Mouse (Mus musculus): Measurements from ENCODE around the gene Rps6kl1. TPM values are rescaled to one million over a fixed set of nuclear protein-coding genes. Genes with fewer than 3 reads are reported as not detected.
"Not testable (repeated sequence)": the region's sequence is repeated elsewhere in the genome, so short reads cannot be mapped to it uniquely, and the experiment has no call there.

Rps6kl1 gene
- polyA plus RNA-seq, 1 experiment from 2014 or later: 39.0 TPM

- WGBS: 81% methylated on average over 9 of the region's 9 CpGs
- no peak for ATAC-seq
- peaks cover 15% of the 10 kb centered on the region for H3K4me1 ChIP-seq (ENCODE audit: control insufficient read depth, insufficient read depth, low read depth, low read length)
- H3K9ac ChIP-seq (ENCODE audit: low read depth, low read length): no peak overlapping the region; the same call in 1 of the 2 replicates
- no peak overlapping the region for H3K4me2 ChIP-seq (ENCODE audit: low read length)
- no peaks in the 10 kb centered on the region for H3K27me3 ChIP-seq (replicated peaks; ENCODE audit: control insufficient read depth, insufficient read depth, low read length)
- H3K9me3 ChIP-seq (ENCODE audit: control insufficient read depth, low read length): no peaks in the 10 kb centered on the region
- H3K4me3 ChIP-seq (ENCODE audit: low read length): no peak overlapping the region
- H3K36me3 ChIP-seq (ENCODE audit: control insufficient read depth, insufficient read depth, low read length): peaks cover 5% of the 10 kb centered on the region; the same call in 1 of the 2 replicates
- no peak overlapping the region for H3K27ac ChIP-seq (ENCODE audit: low read depth, low read length)
Measured at GRCm38 (mm10) chr12:85146881-85147280, 4.2 kb downstream of the Rps6kl1 start.

GRCm38 (mm10) chr12:85146355-85146754 lies 4.7 kb downstream of the Rps6kl1 start:
- Histone ChIP-seq H3K36me3 (ENCODE audit: control insufficient read depth, insufficient read depth, low read length) (peaks cover 5% of the 10 kb centered on the region; the same call in 1 of the 2 replicates), H3K4me2 (ENCODE audit: low read length) (no peak overlapping the region), H3K27me3 (replicated peaks; ENCODE audit: control insufficient read depth, insufficient read depth, low read length) (no peaks in the 10 kb centered on the region), H3K27ac (ENCODE audit: low read depth, low read length) (no peak overlapping the region), H3K4me1 (ENCODE audit: control insufficient read depth, insufficient read depth, low read depth, low read length) (peaks cover 13% of the 10 kb centered on the region), H3K9ac (ENCODE audit: low read depth, low read length) (no peak overlapping the region), H3K4me3 (ENCODE audit: low read length) (no peak overlapping the region), H3K9me3 (ENCODE audit: control insufficient read depth, low read length) (no peaks in the 10 kb centered on the region)
- WGBS: 32% methylated on average over 10 of the region's 11 CpGs
- ATAC-seq: no peak

- ATAC-seq: peak; percentile 46; the same call in 1 of the 2 replicates
- H3K9ac ChIP-seq (ENCODE audit: low read depth, low read length): no peak overlapping the region
- no peaks in the 10 kb centered on the region for H3K9me3 ChIP-seq (ENCODE audit: control insufficient read depth, low read length)
- peaks cover 11% of the 10 kb centered on the region for H3K4me1 ChIP-seq (ENCODE audit: control insufficient read depth, insufficient read depth, low read depth, low read length)
- no peak overlapping the region for H3K4me3 ChIP-seq (ENCODE audit: low read length)
- WGBS: 46% methylated on average over 9 of the region's 9 CpGs
- H3K4me2 ChIP-seq (ENCODE audit: low read length): no peak overlapping the region
- H3K27ac ChIP-seq (ENCODE audit: low read depth, low read length): no peak overlapping the region
- no peaks in the 10 kb centered on the region for H3K27me3 ChIP-seq (replicated peaks; ENCODE audit: control insufficient read depth, insufficient read depth, low read length)
- H3K36me3 ChIP-seq (ENCODE audit: control insufficient read depth, insufficient read depth, low read length): peaks cover 7% of the 10 kb centered on the region; the same call in 1 of the 2 replicates
Measured at GRCm38 (mm10) chr12:85145630-85146029, 5.4 kb downstream of the Rps6kl1 start.

- WGBS: 88% methylated on average over 4 of the region's 4 CpGs
- Histone ChIP-seq H3K4me3 (ENCODE audit: low read length) (no peak overlapping the region), H3K4me1 (ENCODE audit: control insufficient read depth, insufficient read depth, low read depth, low read length) (peaks cover 4% of the 10 kb centered on the region), H3K9ac (ENCODE audit: low read depth, low read length) (no peak overlapping the region), H3K27ac (ENCODE audit: low read depth, low read length) (no peak overlapping the region), H3K27me3 (replicated peaks; ENCODE audit: control insufficient read depth, insufficient read depth, low read length) (no peaks in the 10 kb centered on the region), H3K9me3 (ENCODE audit: control insufficient read depth, low read length) (no peaks in the 10 kb centered on the region), H3K4me2 (ENCODE audit: low read length) (no peak overlapping the region), H3K36me3 (ENCODE audit: control insufficient read depth, insufficient read depth, low read length) (peaks cover 10% of the 10 kb centered on the region)
- ATAC-seq: no peak
Measured at GRCm38 (mm10) chr12:85144821-85145220, 6.2 kb downstream of the Rps6kl1 start.

- not testable (repeated sequence) for H3K36me3 ChIP-seq (ENCODE audit: control insufficient read depth, insufficient read depth, low read length); H3K9me3 ChIP-seq (ENCODE audit: control insufficient read depth, low read length); H3K4me1 ChIP-seq (ENCODE audit: control insufficient read depth, insufficient read depth, low read depth, low read length); ATAC-seq; H3K4me3 ChIP-seq (ENCODE audit: low read length); H3K9ac ChIP-seq (ENCODE audit: low read depth, low read length); H3K4me2 ChIP-seq (ENCODE audit: low read length); H3K27me3 ChIP-seq (replicated peaks; ENCODE audit: control insufficient read depth, insufficient read depth, low read length); H3K27ac ChIP-seq (ENCODE audit: low read depth, low read length)
- 71% methylated on average over 2 of the region's 2 CpGs for WGBS
Measured at GRCm38 (mm10) chr12:85144276-85144675, 6.8 kb downstream of the Rps6kl1 start.

GRCm38 (mm10) chr12:85142803-85143202 lies 8.3 kb downstream of the Rps6kl1 start:
- Histone ChIP-seq H3K27me3 (replicated peaks; ENCODE audit: control insufficient read depth, insufficient read depth, low read length) (no peaks in the 10 kb centered on the region), H3K36me3 (ENCODE audit: control insufficient read depth, insufficient read depth, low read length) (peaks cover 12% of the 10 kb centered on the region), H3K4me1 (ENCODE audit: control insufficient read depth, insufficient read depth, low read depth, low read length) (no peaks in the 10 kb centered on the region), H3K4me3 (ENCODE audit: low read length) (no peak overlapping the region), H3K9me3 (ENCODE audit: control insufficient read depth, low read length) (no peaks in the 10 kb centered on the region), H3K4me2 (ENCODE audit: low read length) (no peak overlapping the region), H3K27ac (ENCODE audit: low read depth, low read length) (no peak overlapping the region), H3K9ac (ENCODE audit: low read depth, low read length) (no peak overlapping the region)
- ATAC-seq: peak; percentile 77
- 23% methylated on average over 4 of the region's 4 CpGs for WGBS

- WGBS: 79% methylated on average over 6 of the region's 6 CpGs
- peaks cover 12% of the 10 kb centered on the region for H3K36me3 ChIP-seq (ENCODE audit: control insufficient read depth, insufficient read depth, low read length)
- ATAC-seq: no peak
- no peak overlapping the region for H3K4me2 ChIP-seq (ENCODE audit: low read length)
- no peaks in the 10 kb centered on the region for H3K9me3 ChIP-seq (ENCODE audit: control insufficient read depth, low read length)
- H3K9ac ChIP-seq (ENCODE audit: low read depth, low read length): no peak overlapping the region
- no peaks in the 10 kb centered on the region for H3K27me3 ChIP-seq (replicated peaks; ENCODE audit: control insufficient read depth, insufficient read depth, low read length)
- H3K27ac ChIP-seq (ENCODE audit: low read depth, low read length): no peak overlapping the region
- H3K4me1 ChIP-seq (ENCODE audit: control insufficient read depth, insufficient read depth, low read depth, low read length): peaks cover 3% of the 10 kb centered on the region; the same call in 1 of the 2 replicates
- H3K4me3 ChIP-seq (ENCODE audit: low read length): no peak overlapping the region
Measured at GRCm38 (mm10) chr12:85141096-85141495, 10.0 kb downstream of the Rps6kl1 start.

- Histone ChIP-seq H3K4me1 (ENCODE audit: control insufficient read depth, insufficient read depth, low read depth, low read length) (peaks cover 5% of the 10 kb centered on the region; the same call in 1 of the 2 replicates), H3K27ac (ENCODE audit: low read depth, low read length) (no peak overlapping the region), H3K36me3 (ENCODE audit: control insufficient read depth, insufficient read depth, low read length) (peaks cover 15% of the 10 kb centered on the region), H3K27me3 (replicated peaks; ENCODE audit: control insufficient read depth, insufficient read depth, low read length) (no peaks in the 10 kb centered on the region), H3K4me3 (ENCODE audit: low read length) (no peak overlapping the region), H3K9ac (ENCODE audit: low read depth, low read length) (no peak overlapping the region), H3K4me2 (ENCODE audit: low read length) (no peak overlapping the region), H3K9me3 (ENCODE audit: control insufficient read depth, low read length) (no peaks in the 10 kb centered on the region)
- 40% methylated on average over 18 of the region's 18 CpGs for WGBS
- no peak for ATAC-seq
Measured at GRCm38 (mm10) chr12:85140036-85140701, 10.9 kb downstream of the Rps6kl1 start.

GRCm38 (mm10) chr12:85136627-85137026 lies 14.4 kb downstream of the Rps6kl1 start:
- Histone ChIP-seq H3K9me3 (ENCODE audit: control insufficient read depth, low read length) (no peaks in the 10 kb centered on the region), H3K4me2 (ENCODE audit: low read length) (no peak overlapping the region), H3K36me3 (ENCODE audit: control insufficient read depth, insufficient read depth, low read length) (peaks cover 30% of the 10 kb centered on the region), H3K27ac (ENCODE audit: low read depth, low read length) (no peak overlapping the region), H3K4me1 (ENCODE audit: control insufficient read depth, insufficient read depth, low read depth, low read length) (peaks cover 5% of the 10 kb centered on the region; the same call in 1 of the 2 replicates), H3K9ac (ENCODE audit: low read depth, low read length) (no peak overlapping the region), H3K27me3 (replicated peaks; ENCODE audit: control insufficient read depth, insufficient read depth, low read length) (no peaks in the 10 kb centered on the region), H3K4me3 (ENCODE audit: low read length) (no peak overlapping the region)
- no peak for ATAC-seq
- WGBS: 80% methylated on average over 4 of the region's 4 CpGs
